Mouse (Mus musculus) brain, embryonic 14.5 days (tissue): ENCODE results near the gene Dtnb. TPM values are rescaled to one million over a fixed set of nuclear protein-coding genes. Genes with fewer than 3 reads are reported as not detected.

Experiments
- DNase-seq: peaks from one replicate; pipeline ENCODE4 v3.0.0-alpha.2; 2011; ENCODE audit warnings: low read depth
- CTCF ChIP-seq: fragments of 200-500 bp; IDR thresholded peaks from 2 replicates; pipeline ENCODE4 v1.5.1; 2012; ENCODE audit warnings: inconsistent platforms, mild to moderate bottlenecking, moderate library complexity, borderline replicate concordance; ENCODE audit not compliant: insufficient read depth, insufficient read length; ENCODE audit errors: extremely low read depth
- POLR2A ChIP-seq: fragments of 200-500 bp; IDR thresholded peaks from 2 replicates; pipeline ENCODE4 v1.6.1; 2012; ENCODE audit warnings: mild to moderate bottlenecking, inconsistent platforms, borderline replicate concordance; ENCODE audit not compliant: poor library complexity, insufficient read depth, insufficient read length, severe bottlenecking; ENCODE audit errors: extremely low read depth
- polyA plus RNA-seq: library from polyadenylated mRNA; depleted of rRNA; stranded (reverse); fragments of >200 nt; gene quantifications from 2 replicates; pipeline ENCODE4 v1.2.3, GENCODE M21; 2012

Dtnb gene
- polyA plus RNA-seq, 1 experiment = 61.1 TPM

- TF ChIP-seq POLR2A (no peak), CTCF (no peak)
Measured at GRCm38 (mm10) chr12:3779639-3780038, 207.5 kb downstream of the Dtnb start.

GRCm38 (mm10) chr12:3780405-3780891 lies 208.3 kb downstream of the Dtnb start:
- TF ChIP-seq POLR2A = no peak
- no peak for TF ChIP-seq CTCF
- DNase-seq = peak; percentile 61

More at GRCm38 (mm10) chr12:3779639-3780038, 207.5 kb downstream of the Dtnb start:
- DNase-seq = no peak

- DNase-seq = peak; percentile 56
- no peak for TF ChIP-seq POLR2A
- no peak for TF ChIP-seq CTCF
Measured at GRCm38 (mm10) chr12:3780931-3781471, 208.8 kb downstream of the Dtnb start.

- DNase-seq = peak; percentile 82
- TF ChIP-seq CTCF = peak; percentile 96
- TF ChIP-seq POLR2A = no peak
Measured at GRCm38 (mm10) chr12:3781482-3781881, 209.3 kb downstream of the Dtnb start.

- TF ChIP-seq CTCF (no peak), POLR2A (no peak)
- peak; percentile 77 for DNase-seq
Measured at GRCm38 (mm10) chr12:3783196-3783825, 211.1 kb downstream of the Dtnb start.

- TF ChIP-seq POLR2A = no peak
- no peak for TF ChIP-seq CTCF
- peak; percentile 24 for DNase-seq
Measured at GRCm38 (mm10) chr12:3784258-3784657, 212.1 kb downstream of the Dtnb start.

- no peak for DNase-seq
- no peak for TF ChIP-seq CTCF
- no peak for TF ChIP-seq POLR2A
Measured at GRCm38 (mm10) chr12:3784729-3785128, 212.5 kb downstream of the Dtnb start.

- DNase-seq = peak; percentile 14
- TF ChIP-seq CTCF = no peak
- no peak for TF ChIP-seq POLR2A
Measured at GRCm38 (mm10) chr12:3787041-3787440, 214.9 kb downstream of the Dtnb start.

- no peak for DNase-seq
Measured at GRCm38 (mm10) chr12:3787541-3787940, 215.4 kb downstream of the Dtnb start.

GRCm38 (mm10) chr12:3788421-3789051 lies 216.4 kb downstream of the Dtnb start:
- DNase-seq = peak; percentile 71

More at GRCm38 (mm10) chr12:3787541-3787940, 215.4 kb downstream of the Dtnb start:
- TF ChIP-seq CTCF (no peak), POLR2A (no peak)

GRCm38 (mm10) chr12:3789626-3790185 lies 217.5 kb downstream of the Dtnb start:
- no peak for DNase-seq

More at GRCm38 (mm10) chr12:3788421-3789051, 216.4 kb downstream of the Dtnb start:
- TF ChIP-seq POLR2A (no peak), CTCF (no peak)

More at GRCm38 (mm10) chr12:3789626-3790185, 217.5 kb downstream of the Dtnb start:
- TF ChIP-seq POLR2A (no peak), CTCF (no peak)
